Mouse (Mus musculus) liver, postnatal 0 days (tissue): ENCODE measurements around the gene Postn. TPM values are rescaled to one million over a fixed set of nuclear protein-coding genes. Genes with fewer than 3 reads are reported as not detected.

Experiments
- ATAC-seq: fragments of 200-750 bp; cut with Nextera tagmentation; 2 replicates; pipeline ENCODE4 v1.8.0; 2017; ENCODE audit warnings: mild to moderate bottlenecking, moderate library complexity
- DNase-seq: peaks from one replicate; pipeline ENCODE4 v3.0.0-alpha.2; 2016
- H3K27ac ChIP-seq: fragments of 300-500 bp; sonication (generic); 2 replicates; pipeline ENCODE4 v1.5.1; 2014; ENCODE audit warnings: antibody characterized with exemption, moderate library complexity, mild to moderate bottlenecking, low read depth
- H3K27me3 ChIP-seq: fragments of 300-500 bp; sonication (generic); 2 replicates; pipeline ENCODE4 v1.6.1; 2014; ENCODE audit warnings: low read length, control low read depth, mixed read lengths; ENCODE audit not compliant: insufficient read depth
- H3K36me3 ChIP-seq: fragments of 300-500 bp; sonication (generic); replicated peaks from 2 replicates; pipeline ENCODE4 v1.6.1; 2014; ENCODE audit warnings: mild to moderate bottlenecking, control low read depth, low read length, moderate library complexity, mixed read lengths; ENCODE audit not compliant: insufficient read depth
- H3K4me1 ChIP-seq: fragments of 300-500 bp; sonication (generic); 2 replicates; pipeline ENCODE4 v1.6.1; 2014; ENCODE audit warnings: antibody characterized with exemption, mild to moderate bottlenecking, control low read depth; ENCODE audit not compliant: insufficient read depth
- H3K4me2 ChIP-seq: fragments of 300-500 bp; sonication (generic); 2 replicates; pipeline ENCODE4 v1.6.1; 2014; ENCODE audit warnings: low read depth, mild to moderate bottlenecking, low read length, moderate library complexity, mixed read lengths
- H3K4me3 ChIP-seq: fragments of 300-500 bp; sonication (generic); 2 replicates; pipeline ENCODE4 v1.5.1; 2014; ENCODE audit warnings: low read depth, low read length
- H3K9ac ChIP-seq: fragments of 300-500 bp; sonication (generic); replicated peaks from 2 replicates; pipeline ENCODE4 v1.6.1; 2014; ENCODE audit warnings: mild to moderate bottlenecking, moderate library complexity
- H3K9me3 ChIP-seq: fragments of 300-500 bp; sonication (generic); 2 replicates; pipeline ENCODE4 v1.6.1; 2016; ENCODE audit warnings: mild to moderate bottlenecking, control low read depth, low read length, mixed read lengths
- CTCF ChIP-seq: sonication (generic); IDR thresholded peaks from 2 replicates; pipeline ENCODE4 v1.5.1; 2016; ENCODE audit warnings: antibody characterized with exemption, low read depth
- EP300 ChIP-seq: IDR thresholded peaks from 2 replicates; pipeline ENCODE4 v1.6.1; 2016; ENCODE audit warnings: antibody characterized with exemption, low read depth, mild to moderate bottlenecking
- WGBS: fragments of 180-500 bp; shearing (Covaris S2); extraction: QIAGEN DNeasy Blood & Tissue Kit; methylation state at CpG from one replicate; pipeline ENCODE4 v1.1.7; 2014; ENCODE audit not compliant: insufficient replicate concordance; 5-methylcytosine and 5-hydroxymethylcytosine counted together
- polyA plus RNA-seq: library from polyadenylated mRNA; unstranded; fragments of >200 nt; fragmentation: Nextera tagmentation; extraction: Ambion mirVana; gene quantifications from 2 replicates; pipeline ENCODE4 v1.2.1, GENCODE M21; 2015

Postn gene
- polyA plus RNA-seq, 1 experiment from 2014 or later: 23.7 TPM

GRCm38 (mm10) chr3:54371015-54371414, 10.1 kb downstream of the Postn start:
- Histone ChIP-seq H3K9me3 (no peaks in the 10 kb centered on the region), H3K36me3 (no peaks in the 10 kb centered on the region), H3K27ac (no peak overlapping the region), H3K27me3 (no peaks in the 10 kb centered on the region), H3K4me1 (no peaks in the 10 kb centered on the region), H3K9ac (no peak overlapping the region), H3K4me3 (no peak overlapping the region), H3K4me2 (no peak overlapping the region)
- TF ChIP-seq EP300 (no peak), CTCF (no peak)
- DNase-seq: no peak
- 74% methylated on average over 1 of the region's 1 CpGs for WGBS
- ATAC-seq: no peak

- Histone ChIP-seq H3K36me3 (no peaks in the 10 kb centered on the region), H3K4me1 (no peaks in the 10 kb centered on the region), H3K9ac (no peak overlapping the region), H3K27me3 (no peaks in the 10 kb centered on the region), H3K4me2 (no peak overlapping the region), H3K4me3 (no peak overlapping the region), H3K27ac (no peak overlapping the region), H3K9me3 (no peaks in the 10 kb centered on the region)
- WGBS: 80% methylated on average over 6 of the region's 6 CpGs
- DNase-seq (no peak), ATAC-seq (no peak)
- no peak for TF ChIP-seq CTCF
- no peak for TF ChIP-seq EP300
Observed at GRCm38 (mm10) chr3:54372625-54373024, 11.7 kb downstream of the Postn start.

- no peak for DNase-seq
- H3K27ac ChIP-seq: no peak overlapping the region
- no peak overlapping the region for H3K4me3 ChIP-seq
- WGBS: 82% methylated on average over 6 of the region's 6 CpGs
- H3K4me2 ChIP-seq: no peak overlapping the region
- no peak for ATAC-seq
- no peaks in the 10 kb centered on the region for H3K4me1 ChIP-seq
- TF ChIP-seq CTCF (no peak), EP300 (no peak)
- H3K27me3 ChIP-seq: no peaks in the 10 kb centered on the region
- no peak overlapping the region for H3K9ac ChIP-seq
- H3K9me3 ChIP-seq: no peaks in the 10 kb centered on the region
- H3K36me3 ChIP-seq: no peaks in the 10 kb centered on the region
Observed at GRCm38 (mm10) chr3:54376014-54376413, 15.1 kb downstream of the Postn start.

GRCm38 (mm10) chr3:54377647-54378046, 16.7 kb downstream of the Postn start:
- DNase-seq (no peak), ATAC-seq (no peak)
- Histone ChIP-seq H3K9me3 (no peaks in the 10 kb centered on the region), H3K27ac (no peak overlapping the region), H3K9ac (no peak overlapping the region), H3K4me2 (no peak overlapping the region), H3K27me3 (no peaks in the 10 kb centered on the region), H3K4me3 (no peak overlapping the region), H3K36me3 (no peaks in the 10 kb centered on the region), H3K4me1 (no peaks in the 10 kb centered on the region)
- TF ChIP-seq CTCF (no peak), EP300 (no peak)
- 58% methylated on average over 2 of the region's 2 CpGs for WGBS

- ATAC-seq (no peak), DNase-seq (no peak)
- no peak overlapping the region for H3K9ac ChIP-seq
- 21% methylated on average over 1 of the region's 1 CpGs for WGBS
- H3K4me1 ChIP-seq: no peaks in the 10 kb centered on the region
- no peaks in the 10 kb centered on the region for H3K27me3 ChIP-seq
- no peak overlapping the region for H3K27ac ChIP-seq
- H3K36me3 ChIP-seq: no peaks in the 10 kb centered on the region
- no peaks in the 10 kb centered on the region for H3K9me3 ChIP-seq
- TF ChIP-seq CTCF (no peak), EP300 (no peak)
- no peak overlapping the region for H3K4me3 ChIP-seq
- H3K4me2 ChIP-seq: no peak overlapping the region
Observed at GRCm38 (mm10) chr3:54378135-54378534, 17.2 kb downstream of the Postn start.

GRCm38 (mm10) chr3:54379981-54380380, 19.1 kb downstream of the Postn start:
- no peak overlapping the region for H3K4me3 ChIP-seq
- H3K4me1 ChIP-seq: no peaks in the 10 kb centered on the region
- H3K4me2 ChIP-seq: no peak overlapping the region
- no peak overlapping the region for H3K9ac ChIP-seq
- no peaks in the 10 kb centered on the region for H3K9me3 ChIP-seq
- no peak for DNase-seq
- H3K27ac ChIP-seq: no peak overlapping the region
- TF ChIP-seq EP300: no peak
- TF ChIP-seq CTCF: no peak
- H3K36me3 ChIP-seq: no peaks in the 10 kb centered on the region
- ATAC-seq: no peak
- no peaks in the 10 kb centered on the region for H3K27me3 ChIP-seq
- 64% methylated on average over 4 of the region's 4 CpGs for WGBS

- DNase-seq (no peak), ATAC-seq (no peak)
- H3K36me3 ChIP-seq: no peaks in the 10 kb centered on the region
- 28% methylated on average over 2 of the region's 2 CpGs for WGBS
- H3K4me3 ChIP-seq: no peak overlapping the region
- H3K27me3 ChIP-seq: no peaks in the 10 kb centered on the region
- TF ChIP-seq EP300: no peak
- no peak for TF ChIP-seq CTCF
- H3K9ac ChIP-seq: no peak overlapping the region
- H3K27ac ChIP-seq: no peak overlapping the region
- no peaks in the 10 kb centered on the region for H3K4me1 ChIP-seq
- no peak overlapping the region for H3K4me2 ChIP-seq
- H3K9me3 ChIP-seq: no peaks in the 10 kb centered on the region
Observed at GRCm38 (mm10) chr3:54399321-54399720, 38.4 kb downstream of the Postn start.
